Mouse (Mus musculus) erythroblast, embryonic 14.5 days (primary cell): ENCODE results near the gene Vamp9.

Experiments
- GATA1 ChIP-seq: IDR thresholded peaks from 2 replicates; pipeline ENCODE4 v1.6.1; 2012; ENCODE audit warnings: low read length, inconsistent platforms, mixed read lengths
- TAL1 ChIP-seq: IDR thresholded peaks from 3 replicates; pipeline ENCODE4 v1.6.1; 2012; ENCODE audit warnings: low read length, inconsistent platforms, mixed read lengths

- TF ChIP-seq GATA1: no peak
- TF ChIP-seq TAL1: no peak
Observed at GRCm38 (mm10) chr5:99865779-99866178, 40.3 kb upstream of the Vamp9 start.
